Mouse (Mus musculus) natural killer cell, adult 2 months (primary cell): ENCODE results near the gene Gnptg.

Experiments used
- DNase-seq, 2 experiments: peaks; one replicate each; pipeline ENCODE4 v3.0.0; 2022; ENCODE audit warnings: low spot score in 2 of 2

Gnptg gene

DNA sequence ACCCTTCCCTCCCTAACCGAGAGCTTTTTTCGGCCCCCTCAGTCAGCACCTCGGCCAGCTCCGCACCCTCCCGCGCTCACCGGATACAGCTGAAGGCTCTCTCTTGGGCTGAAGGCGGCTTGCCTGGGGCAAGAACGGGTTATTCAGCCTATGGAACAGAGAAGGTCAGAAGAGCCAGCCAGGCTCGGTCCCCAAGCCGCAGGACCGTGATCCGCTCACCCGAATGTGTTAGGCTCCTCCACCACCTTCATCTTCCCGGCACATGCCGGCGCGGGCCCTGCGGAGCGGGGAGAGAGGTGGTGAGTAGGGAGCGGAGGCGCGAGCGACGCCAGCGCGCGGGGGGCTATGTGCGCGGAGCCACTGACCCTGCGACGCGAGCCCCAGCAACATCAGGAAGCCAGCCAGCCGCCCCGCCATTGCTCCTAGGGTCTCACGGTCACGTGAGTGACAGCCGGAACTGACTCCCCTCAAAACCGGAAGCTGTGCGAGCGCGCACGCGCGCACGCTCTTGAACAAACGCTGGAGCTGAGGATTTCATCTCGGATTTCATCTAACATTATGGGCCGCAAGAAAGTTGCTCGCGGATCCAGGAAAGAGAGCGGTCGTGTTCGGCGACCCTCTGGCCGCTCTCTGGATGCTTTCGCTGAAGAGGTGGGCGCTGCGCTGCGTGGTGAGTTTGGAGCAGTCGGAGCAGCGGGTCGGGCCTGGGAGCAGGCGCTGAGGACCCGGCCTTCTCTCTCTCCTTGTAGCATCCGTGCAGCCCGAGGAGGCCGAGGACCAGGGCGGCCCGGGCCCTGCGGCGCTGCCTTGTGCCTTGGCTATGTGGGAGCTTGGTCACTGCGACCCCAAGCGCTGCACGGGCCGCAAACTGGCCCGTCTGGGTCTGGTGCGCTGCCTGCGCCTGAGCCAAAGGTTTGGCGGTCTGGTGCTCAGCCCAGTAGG lies at the start of gene Gnptg, which contains the start of gene Tsr3:
Gene Gnptg (minus strand): TSS at position 430 of the 942 bp plus-strand sequence.
Gene Tsr3 (plus strand): TSS at position 476 of the 942 bp plus-strand sequence.
- peak; percentile 75 to 84 for DNase-seq

DNA sequence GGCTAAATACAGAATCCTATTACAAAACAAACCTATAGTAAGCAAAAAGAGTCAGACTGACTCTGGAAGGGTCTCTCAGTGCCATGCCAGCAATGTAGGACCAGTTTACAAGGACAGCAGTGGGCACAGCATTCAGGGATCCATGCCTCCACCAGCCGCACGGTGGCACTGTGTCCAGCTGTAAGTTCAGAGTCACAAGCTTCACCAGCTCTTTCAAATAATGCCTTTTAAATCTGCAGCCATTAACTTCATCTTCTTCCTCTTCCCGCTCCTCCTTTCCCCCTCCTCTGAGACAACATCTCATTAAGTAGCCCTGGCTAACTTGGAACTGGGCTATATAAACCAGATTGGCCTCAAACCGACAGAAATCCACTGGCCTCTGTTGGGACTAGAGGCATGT lies 48.9 kb upstream of the Gnptg start:
- DNase-seq, result peak; percentile 33 to 39

GRCm38 (mm10) chr17:25285033-25285432 lies 45.1 kb upstream of the Gnptg start:
- DNase-seq, result peak; percentile 62 to 76

DNA sequence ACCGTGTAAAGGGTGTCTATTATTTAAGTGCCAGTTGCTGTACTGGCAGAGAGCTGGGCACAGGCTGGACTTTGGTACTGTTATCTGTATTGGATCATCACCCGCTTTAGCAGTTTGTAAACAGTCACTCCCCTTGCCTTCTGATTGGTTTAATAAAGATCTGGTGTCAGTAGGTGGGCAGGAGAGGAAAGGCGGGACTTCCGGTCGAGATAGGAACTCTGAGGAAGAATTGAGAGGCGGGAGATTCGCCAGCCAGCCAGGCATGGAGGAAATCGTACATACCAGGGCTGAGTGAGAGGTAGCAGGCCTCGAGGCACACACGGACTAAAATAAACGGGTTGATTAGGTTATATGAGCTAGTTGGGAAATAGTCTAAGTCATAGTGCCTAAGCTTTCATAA lies 42.2 kb upstream of the Gnptg start:
- DNase-seq, result peak; percentile 40 to 42

DNA sequence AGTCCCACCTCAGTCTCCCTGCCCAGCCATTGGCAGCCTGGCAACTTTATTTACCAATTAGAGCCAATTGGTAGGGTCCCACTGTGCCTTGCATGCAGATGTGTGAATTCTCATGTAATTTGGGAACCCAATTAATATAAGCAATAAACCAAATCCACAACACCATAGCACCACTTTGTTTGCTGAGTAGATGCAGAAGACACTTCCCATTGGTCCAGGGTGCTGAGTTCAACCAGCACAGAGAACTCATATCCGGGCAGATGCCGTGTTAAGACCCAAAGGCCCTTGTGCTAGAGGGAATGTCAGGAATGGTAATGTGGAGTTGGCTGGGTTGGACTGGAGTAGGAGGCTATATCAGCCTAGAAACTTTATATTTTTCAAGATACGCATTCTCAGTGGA lies 35.9 kb upstream of the Gnptg start:
- no peak for DNase-seq

DNA sequence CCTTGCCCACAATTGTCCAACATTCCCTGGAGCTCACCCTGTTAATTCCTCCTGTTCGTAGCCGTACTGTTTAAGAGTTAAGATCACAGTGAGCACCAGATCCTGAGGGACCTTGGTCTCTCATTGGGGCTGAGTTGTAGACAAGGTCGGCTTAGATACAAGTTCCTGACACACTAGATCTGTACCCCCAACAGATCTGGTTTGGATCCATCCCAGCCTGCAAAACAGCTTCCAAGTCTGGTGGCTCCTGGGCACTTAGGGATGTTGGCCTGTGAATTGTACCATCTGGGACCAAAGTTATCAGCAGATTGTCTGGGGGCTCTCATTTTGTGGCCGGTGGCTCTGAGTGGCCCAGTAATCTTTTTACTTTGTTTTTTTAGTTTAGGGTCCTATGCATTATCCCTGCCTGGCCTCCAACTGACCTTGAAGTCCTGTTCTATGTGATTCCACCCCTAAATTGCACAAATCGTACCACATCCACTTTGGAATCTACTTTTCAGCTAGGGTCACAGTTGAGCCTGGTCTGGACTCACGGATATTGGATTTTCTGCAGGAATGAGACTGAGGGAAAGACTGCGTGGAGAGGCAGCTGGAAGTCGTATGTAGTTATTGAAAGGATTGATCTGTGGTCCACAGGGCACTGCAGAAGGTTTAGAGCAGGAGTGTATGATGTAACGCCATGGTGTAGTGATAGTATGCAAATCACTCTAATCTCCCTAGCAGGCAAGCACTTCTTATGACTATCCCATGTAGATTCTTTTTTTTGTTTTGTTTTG lies 34.8 kb upstream of the Gnptg start, which contains the start of gene Ube2i:
Gene Ube2i (minus strand): TSS at position 52 of the 776 bp plus-strand sequence.
- DNase-seq, result no peak

DNA sequence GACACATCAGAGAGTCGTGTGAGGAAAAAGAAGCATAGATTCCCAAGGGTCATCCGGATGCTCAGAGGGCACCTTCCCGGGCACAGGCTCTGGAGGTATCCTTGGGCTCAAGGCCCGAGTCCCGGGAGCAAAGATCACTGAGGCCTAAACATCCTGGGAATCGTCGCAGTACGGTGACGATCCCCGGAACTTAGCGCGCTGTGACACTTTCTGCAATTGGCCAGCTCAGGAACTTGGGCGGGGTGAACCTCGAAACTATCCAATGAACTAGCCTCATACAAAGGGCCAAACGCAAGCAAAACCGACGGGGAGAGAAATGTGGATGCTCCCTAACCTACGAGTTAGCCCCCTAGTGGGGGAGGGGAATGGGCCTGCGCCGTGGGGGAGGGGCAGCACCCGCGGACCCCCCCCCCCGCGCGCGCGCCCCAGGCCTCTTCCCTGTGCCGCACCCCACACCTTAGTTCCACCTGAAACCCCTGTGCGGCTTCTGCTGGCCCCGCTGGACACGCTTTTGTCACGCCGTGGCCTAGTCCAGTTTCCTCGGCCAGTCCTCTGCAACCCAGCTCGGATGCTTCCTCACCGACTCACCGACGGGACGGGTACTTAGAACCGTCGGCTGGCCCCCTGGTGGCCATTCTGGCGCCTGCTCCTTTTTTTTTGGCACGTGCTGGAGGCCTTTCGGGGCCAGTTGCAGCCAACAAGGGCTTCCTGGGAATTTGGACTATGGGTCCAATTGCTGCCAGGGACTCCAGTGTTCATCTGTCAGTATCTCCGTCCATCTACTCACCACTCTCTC lies 34.0 kb upstream of the Gnptg start:
- peak; percentile 96 to 97 for DNase-seq

- DNase-seq, result peak; percentile 94 to 95
These were observed 33.2 kb upstream of the Gnptg start for GRCm38 (mm10) chr17:25272951-25273705.

DNA sequence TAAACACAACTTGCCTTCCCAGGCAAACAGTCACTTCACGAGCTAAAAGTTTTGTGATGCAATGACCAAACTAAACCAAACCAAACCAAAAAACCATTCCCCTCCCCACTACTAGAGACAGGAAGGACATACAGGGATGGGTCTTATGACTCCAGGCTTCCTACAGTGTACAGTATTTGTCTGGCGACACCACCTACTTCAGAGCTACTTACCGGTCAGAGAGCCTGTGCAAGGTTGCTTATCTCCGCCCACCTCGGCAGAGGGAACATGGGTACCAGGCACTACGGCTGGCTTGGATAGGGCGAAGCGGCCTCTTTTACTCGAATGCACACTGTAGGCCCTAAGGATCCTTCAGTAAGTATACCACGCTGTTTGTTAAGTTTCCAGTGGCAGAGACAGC lies 32.4 kb upstream of the Gnptg start:
- no peak for DNase-seq

- no peak for DNase-seq
These were observed 30.9 kb upstream of the Gnptg start for GRCm38 (mm10) chr17:25270795-25271335.

- DNase-seq, result no peak
These were observed 24.5 kb upstream of the Gnptg start for GRCm38 (mm10) chr17:25264453-25264852.

DNA sequence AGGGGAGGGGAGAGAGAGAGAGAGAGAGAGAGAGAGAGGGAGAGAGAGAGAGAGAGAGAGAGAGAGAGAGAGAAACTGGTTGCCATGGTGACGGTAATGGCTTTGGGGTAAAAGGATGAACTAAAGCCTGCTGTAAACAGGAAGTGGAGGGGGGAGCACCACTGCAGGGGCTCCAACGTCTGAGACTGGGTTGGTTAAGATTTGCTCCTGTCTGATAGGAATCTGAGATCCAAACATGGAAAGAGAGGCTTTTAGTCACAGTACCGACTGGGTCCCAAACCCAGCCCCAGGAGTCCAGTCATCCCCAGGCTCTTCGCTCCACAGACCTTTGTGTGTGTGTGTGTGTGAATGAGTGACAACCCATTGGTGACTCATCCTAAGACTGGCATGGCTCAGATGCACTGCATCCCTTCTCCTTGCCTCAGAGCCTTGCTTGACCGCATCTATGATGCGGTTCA lies 17.9 kb upstream of the Gnptg start:
- DNase-seq, result peak; percentile 56 to 62

- no peak for DNase-seq
These were observed 16.3 kb upstream of the Gnptg start, which contains the start of gene Baiap3 for GRCm38 (mm10) chr17:25256140-25256754. TSS of gene Baiap3 (minus strand) at chr17:25256364.

GRCm38 (mm10) chr17:25255110-25255509 lies 15.2 kb upstream of the Gnptg start:
- no peak for DNase-seq

- DNase-seq, result no peak
These were observed 13.8 kb upstream of the Gnptg start for GRCm38 (mm10) chr17:25253760-25254159.

- DNase-seq, result no peak
These were observed 12.7 kb upstream of the Gnptg start for GRCm38 (mm10) chr17:25252643-25253042.

GRCm38 (mm10) chr17:25250181-25250835 lies 10.4 kb upstream of the Gnptg start:
- no peak for DNase-seq

GRCm38 (mm10) chr17:25248033-25248750 lies 8.3 kb upstream of the Gnptg start:
- peak; percentile 61 to 79 for DNase-seq

- DNase-seq, result no peak
These were observed 4.3 kb upstream of the Gnptg start for GRCm38 (mm10) chr17:25244239-25244638.
